In genomic region chr3:95174011-95174592, GRCm38 (mm10) we compare ENCODE assay signal across 7 mouse cellular contexts. TPM values are rescaled to one million over a fixed set of nuclear protein-coding genes. Genes with fewer than 3 reads are reported as not detected.
DNase-seq lines count a peak whose midpoint lies in the region; ATAC-seq and TF ChIP-seq lines count a peak whose summit lies in the region.

No protein-coding gene starts in this region.

- no peak for ATAC-seq in embryonic facial prominence, embryonic 13.5 days (ENCODE audit: insufficient number of reproducible peaks, insufficient read depth, low FRiP score, low TSS enrichment, low read depth)
- ATAC-seq in limb, embryonic 12.5 days (ENCODE audit: insufficient number of reproducible peaks, insufficient read depth, low FRiP score, low TSS enrichment, low read depth): no peak
- peak; percentile 65 for ATAC-seq in midbrain, embryonic 14.5 days (ENCODE audit: low FRiP score, low TSS enrichment)

- H3K4me2 ChIP-seq in embryonic facial prominence, embryonic 13.5 days: peak overlapping the region; percentile 53
- H3K4me2 ChIP-seq in limb, embryonic 12.5 days: peak overlapping the region; percentile 48
- H3K4me2 ChIP-seq in midbrain, embryonic 14.5 days (ENCODE audit: low read length): peak overlapping the region; percentile 24; the same call in 1 of the 2 replicates

- H3K36me3 ChIP-seq in embryonic facial prominence, embryonic 13.5 days: peaks cover 45% of the 10 kb centered on the region
- H3K36me3 ChIP-seq in kidney, adult 2 months (ENCODE audit: control insufficient read depth, insufficient read depth, low read length): no peaks in the 10 kb centered on the region
- peaks cover 46% of the 10 kb centered on the region for H3K36me3 ChIP-seq in limb, embryonic 12.5 days
- H3K36me3 ChIP-seq in midbrain, embryonic 14.5 days (ENCODE audit: control insufficient read depth, insufficient read depth, low read length): peaks cover 50% of the 10 kb centered on the region
- H3K36me3 ChIP-seq in spleen, adult 2 months (ENCODE audit: control insufficient read depth, insufficient read depth, low read length): no peaks in the 10 kb centered on the region

- H3K27ac ChIP-seq in embryonic facial prominence, embryonic 13.5 days: no peak overlapping the region
- no peak overlapping the region for H3K27ac ChIP-seq in kidney, adult 2 months (ENCODE audit: insufficient read depth, low read depth, low read length)
- H3K27ac ChIP-seq in limb, embryonic 12.5 days: no peak overlapping the region
- H3K27ac ChIP-seq in midbrain, embryonic 14.5 days (replicated peaks; ENCODE audit: low read depth, low read length): no peak overlapping the region
- no peak overlapping the region for H3K27ac ChIP-seq in spleen, adult 2 months (ENCODE audit: insufficient read depth, low read length)

- H3K4me3 ChIP-seq in embryonic facial prominence, embryonic 13.5 days: peak overlapping the region; percentile 32; the same call in 1 of the 2 replicates
- H3K4me3 ChIP-seq in kidney, adult 2 months (ENCODE audit: insufficient read depth, low read depth, low read length): peak overlapping the region; percentile 20; the same call in 1 of the 2 replicates
- peak overlapping the region; percentile 28; the same call in 1 of the 2 replicates for H3K4me3 ChIP-seq in limb, embryonic 12.5 days (replicated peaks)
- H3K4me3 ChIP-seq in midbrain, embryonic 14.5 days (replicated peaks; ENCODE audit: low read depth, low read length): no peak overlapping the region
- H3K4me3 ChIP-seq in spleen, adult 2 months (ENCODE audit: extremely low read depth, insufficient read depth, insufficient read length): peak overlapping the region; percentile 25; the same call in 1 of the 2 replicates

- TF ChIP-seq CTCF in kidney, adult 2 months (conservative IDR thresholded peaks at IDR 0.05; ENCODE audit: insufficient read depth, insufficient read length, low read depth, low read length): peak; percentile 90
- peak; percentile 90 for TF ChIP-seq CTCF in spleen, adult 2 months (IDR thresholded peaks at IDR 0.05; ENCODE audit: extremely low read depth, insufficient read depth, insufficient read length, insufficient replicate concordance)

- peak; percentile 56 to 76 for DNase-seq in adrenal gland, postnatal 4 days (ENCODE audit: low spot score in 2 of 2)
- DNase-seq in heart, adult 8-10 months (ENCODE audit: low spot score): peak; percentile 86
- peak; percentile 89 for DNase-seq in kidney, adult 2 months
- DNase-seq in midbrain, embryonic 14.5 days: peak; percentile 87
- DNase-seq in spleen, adult 2 months (ENCODE audit: low read depth in 1 of 2, low spot score in 2 of 2): peak; percentile 56 to 87

- H3K9ac ChIP-seq in embryonic facial prominence, embryonic 13.5 days: no peak overlapping the region
- no peak overlapping the region for H3K9ac ChIP-seq in limb, embryonic 12.5 days (replicated peaks)
- H3K9ac ChIP-seq in midbrain, embryonic 14.5 days (replicated peaks; ENCODE audit: low read length): no peak overlapping the region

- TF ChIP-seq POLR2A in kidney, adult 2 months (IDR thresholded peaks at IDR 0.05; ENCODE audit: low read depth, low read length): no peak
- TF ChIP-seq POLR2A in spleen, adult 2 months (IDR thresholded peaks at IDR 0.05; ENCODE audit: low read depth, low read length): no peak

- H3K9me3 ChIP-seq in embryonic facial prominence, embryonic 13.5 days: no peaks in the 10 kb centered on the region
- no peaks in the 10 kb centered on the region for H3K9me3 ChIP-seq in limb, embryonic 12.5 days
- H3K9me3 ChIP-seq in midbrain, embryonic 14.5 days (ENCODE audit: control insufficient read depth, low read length): no peaks in the 10 kb centered on the region

- peaks cover 51% of the 10 kb centered on the region for H3K27me3 ChIP-seq in embryonic facial prominence, embryonic 13.5 days
- H3K27me3 ChIP-seq in kidney, adult 2 months (replicated peaks; ENCODE audit: control insufficient read depth, insufficient read depth, low read length): no peaks in the 10 kb centered on the region; the same call in 1 of the 2 replicates
- peaks cover 51% of the 10 kb centered on the region for H3K27me3 ChIP-seq in limb, embryonic 12.5 days
- peaks cover 39% of the 10 kb centered on the region for H3K27me3 ChIP-seq in midbrain, embryonic 14.5 days (ENCODE audit: control insufficient read depth, insufficient read depth, low read length)
- H3K27me3 ChIP-seq in spleen, adult 2 months (ENCODE audit: control insufficient read depth, insufficient read depth, low read length): peaks cover 14% of the 10 kb centered on the region

- 8% methylated on average over 16 of the region's 16 CpGs for WGBS in embryonic facial prominence, embryonic 13.5 days
- WGBS in kidney, adult 2 months: 9% methylated on average over 16 of the region's 16 CpGs
- 6% methylated on average over 16 of the region's 16 CpGs for WGBS in limb, embryonic 12.5 days
- 3% methylated on average over 16 of the region's 16 CpGs for WGBS in midbrain, embryonic 14.5 days
- WGBS in spleen, adult 2 months: 6% methylated on average over 16 of the region's 16 CpGs

- H3K4me1 ChIP-seq in embryonic facial prominence, embryonic 13.5 days: peaks cover 19% of the 10 kb centered on the region
- H3K4me1 ChIP-seq in kidney, adult 2 months (ENCODE audit: control insufficient read depth, insufficient read depth, low read length): peaks cover 3% of the 10 kb centered on the region; the same call in 1 of the 2 replicates
- peaks cover 19% of the 10 kb centered on the region for H3K4me1 ChIP-seq in limb, embryonic 12.5 days (replicated peaks)
- peaks cover 7% of the 10 kb centered on the region; the same call in 1 of the 2 replicates for H3K4me1 ChIP-seq in midbrain, embryonic 14.5 days (ENCODE audit: control insufficient read depth, insufficient read depth, low read length)
- peaks cover 7% of the 10 kb centered on the region for H3K4me1 ChIP-seq in spleen, adult 2 months (ENCODE audit: control insufficient read depth, insufficient read depth, insufficient read length)

RNA-seq across cellular contexts. Expression of gene Sema6c, which starts 13.8 kb away (rescaled TPM):
- total RNA-seq in adrenal gland, postnatal 4 days (2021): 10 to 100 TPM; 15.3 to 15.4 TPM
- 9.4 and 10.1 TPM in 2 replicates for polyA plus RNA-seq in embryonic facial prominence, embryonic 13.5 days (2015; fragmentation: Nextera tagmentation; extraction: Ambion mirVana)
- 1 to 10 TPM; 2.6 to 8.1 (median 5.5) TPM for total RNA-seq in heart, adult 8-10 months (2022)
- polyA plus RNA-seq in kidney, adult 2 months (2012; rRNA removed): 8.0 and 8.5 TPM in 2 replicates
- polyA plus RNA-seq in limb, embryonic 12.5 days (2016; fragmentation: Nextera tagmentation; extraction: Ambion mirVana): 23.7 and 26.4 TPM in 2 replicates
- 39.0 and 44.4 TPM in 2 replicates for polyA plus RNA-seq in midbrain, embryonic 14.5 days (2014; fragmentation: Nextera tagmentation; extraction: Ambion mirVana)
- polyA plus RNA-seq in spleen, adult 2 months (2012; rRNA removed): 2.2 TPM in 2 replicates

RNA-seq across cellular contexts. Expression of gene Tnfaip8l2, which starts 31.9 kb away (rescaled TPM):
- 1 to 10 TPM; 2.9 to 3.4 TPM for total RNA-seq in adrenal gland, postnatal 4 days (2021)
- polyA plus RNA-seq in embryonic facial prominence, embryonic 13.5 days (2015; fragmentation: Nextera tagmentation; extraction: Ambion mirVana): 2.7 and 4.7 TPM in 2 replicates
- 1 to 10 TPM in 3 of 4 experiments, under 1 TPM in 1; 0.62 to 1.9 (median 1.5) TPM for total RNA-seq in heart, adult 8-10 months (2022)
- polyA plus RNA-seq in kidney, adult 2 months (2012; rRNA removed): 4.1 and 6.8 TPM in 2 replicates
- 1.7 and 2.2 TPM in 2 replicates for polyA plus RNA-seq in limb, embryonic 12.5 days (2016; fragmentation: Nextera tagmentation; extraction: Ambion mirVana)
- polyA plus RNA-seq in midbrain, embryonic 14.5 days (2014; fragmentation: Nextera tagmentation; extraction: Ambion mirVana): 0.92 and 3.4 TPM in 2 replicates
- 89.1 and 132 TPM in 2 replicates for polyA plus RNA-seq in spleen, adult 2 months (2012; rRNA removed)

RNA-seq across cellular contexts. Expression of gene Lysmd1, which starts 40.2 kb away (rescaled TPM):
- total RNA-seq in adrenal gland, postnatal 4 days (2021): 10 to 100 TPM; 10.7 to 11.5 TPM
- polyA plus RNA-seq in embryonic facial prominence, embryonic 13.5 days (2015; fragmentation: Nextera tagmentation; extraction: Ambion mirVana): 17.0 and 19.3 TPM in 2 replicates
- 1 to 10 TPM; 4.8 to 5.4 (median 5.0) TPM for total RNA-seq in heart, adult 8-10 months (2022)
- 10.2 and 11.3 TPM in 2 replicates for polyA plus RNA-seq in kidney, adult 2 months (2012; rRNA removed)
- polyA plus RNA-seq in limb, embryonic 12.5 days (2016; fragmentation: Nextera tagmentation; extraction: Ambion mirVana): 16.6 and 18.0 TPM in 2 replicates
- polyA plus RNA-seq in midbrain, embryonic 14.5 days (2014; fragmentation: Nextera tagmentation; extraction: Ambion mirVana): 31.7 and 34.7 TPM in 2 replicates
- polyA plus RNA-seq in spleen, adult 2 months (2012; rRNA removed): 4.7 and 5.3 TPM in 2 replicates

RNA-seq across cellular contexts. Expression of gene Scnm1, which starts 40.3 kb away (rescaled TPM):
- 10 to 100 TPM; 53.4 to 53.9 TPM for total RNA-seq in adrenal gland, postnatal 4 days (2021)
- 75.2 and 81.8 TPM in 2 replicates for polyA plus RNA-seq in embryonic facial prominence, embryonic 13.5 days (2015; fragmentation: Nextera tagmentation; extraction: Ambion mirVana)
- 10 to 100 TPM; 29.0 to 39.4 (median 33.2) TPM for total RNA-seq in heart, adult 8-10 months (2022)
- 46.7 and 50.8 TPM in 2 replicates for polyA plus RNA-seq in kidney, adult 2 months (2012; rRNA removed)
- 80.7 and 83.6 TPM in 2 replicates for polyA plus RNA-seq in limb, embryonic 12.5 days (2016; fragmentation: Nextera tagmentation; extraction: Ambion mirVana)
- 86.6 and 102 TPM in 2 replicates for polyA plus RNA-seq in midbrain, embryonic 14.5 days (2014; fragmentation: Nextera tagmentation; extraction: Ambion mirVana)
- polyA plus RNA-seq in spleen, adult 2 months (2012; rRNA removed): 25.2 and 29.4 TPM in 2 replicates

RNA-seq across cellular contexts. Expression of gene Gabpb2, which starts 43.6 kb away (rescaled TPM):
- 10 to 100 TPM; 33.0 to 35.0 TPM for total RNA-seq in adrenal gland, postnatal 4 days (2021)
- 13.9 and 14.2 TPM in 2 replicates for polyA plus RNA-seq in embryonic facial prominence, embryonic 13.5 days (2015; fragmentation: Nextera tagmentation; extraction: Ambion mirVana)
- total RNA-seq in heart, adult 8-10 months (2022): 10 to 100 TPM; 12.2 to 13.9 (median 13.2) TPM
- 9.8 and 10.6 TPM in 2 replicates for polyA plus RNA-seq in kidney, adult 2 months (2012; rRNA removed)
- 15.0 and 15.9 TPM in 2 replicates for polyA plus RNA-seq in limb, embryonic 12.5 days (2016; fragmentation: Nextera tagmentation; extraction: Ambion mirVana)
- polyA plus RNA-seq in midbrain, embryonic 14.5 days (2014; fragmentation: Nextera tagmentation; extraction: Ambion mirVana): 3.7 and 4.2 TPM in 2 replicates
- 17.0 and 17.1 TPM in 2 replicates for polyA plus RNA-seq in spleen, adult 2 months (2012; rRNA removed)

Comparison
In these comparisons a context has a peak if more than half of its experiments do, and no peak if none do; other contexts are left out.
1. RNA of gene Tnfaip8l2, which starts 31.9 kb away (polyA plus RNA-seq): 89.1 to 132 TPM in spleen, adult 2 months; 4.1 to 6.8 TPM in kidney, adult 2 months, 0.92 to 3.4 TPM in midbrain, embryonic 14.5 days, 2.7 to 4.7 TPM in embryonic facial prominence, embryonic 13.5 days and 1.7 to 2.2 TPM in limb, embryonic 12.5 days; every median in the first group is over 10 times any median in the second.
2. Peak in every context shown above with its lines, with median percentiles within 50 percentile points of each other: DNase-seq and H3K4me2 ChIP-seq.